Mouse (Mus musculus) limb, embryonic 13.5 days (tissue): ENCODE measurements around the gene Slc17a5. TPM values are rescaled to one million over a fixed set of nuclear protein-coding genes. Genes with fewer than 3 reads are reported as not detected.

ENCODE experiments used
- ATAC-seq: fragments of 200-750 bp; cut with Nextera tagmentation; 2 replicates; pipeline ENCODE4 v1.8.0; 2017; ENCODE audit warnings: low read depth, moderate number of reproducible peaks, moderate TSS enrichment; ENCODE audit not compliant: low FRiP score
- H3K27ac ChIP-seq: fragments of 300-500 bp; sonication (generic); 2 replicates; pipeline ENCODE4 v1.5.1; 2015; ENCODE audit warnings: inconsistent platforms, mild to moderate bottlenecking, moderate library complexity
- H3K27me3 ChIP-seq: fragments of 300-500 bp; sonication (generic); 2 replicates; pipeline ENCODE4 v1.6.1; 2015; ENCODE audit warnings: mild to moderate bottlenecking, inconsistent platforms
- H3K36me3 ChIP-seq: fragments of 300-500 bp; sonication (generic); 2 replicates; pipeline ENCODE4 v1.6.1; 2015; ENCODE audit warnings: inconsistent platforms, mild to moderate bottlenecking, moderate library complexity
- H3K4me1 ChIP-seq: fragments of 300-500 bp; sonication (generic); 2 replicates; pipeline ENCODE4 v1.6.1; 2015; ENCODE audit warnings: inconsistent platforms
- H3K4me2 ChIP-seq: fragments of 300-500 bp; sonication (generic); replicated peaks from 2 replicates; pipeline ENCODE4 v1.6.1; 2015; ENCODE audit warnings: inconsistent platforms, mild to moderate bottlenecking, moderate library complexity
- H3K4me3 ChIP-seq: fragments of 300-500 bp; sonication (generic); 2 replicates; pipeline ENCODE4 v1.5.1; 2015; ENCODE audit warnings: moderate library complexity, mild to moderate bottlenecking, inconsistent platforms
- H3K9ac ChIP-seq: fragments of 300-500 bp; sonication (generic); 2 replicates; pipeline ENCODE4 v1.6.1; 2015; ENCODE audit warnings: mild to moderate bottlenecking, inconsistent platforms
- H3K9me3 ChIP-seq: fragments of 300-500 bp; sonication (generic); 2 replicates; pipeline ENCODE4 v1.6.1; 2016; ENCODE audit warnings: inconsistent platforms
- WGBS: fragments of 180-500 bp; shearing (Covaris S2); methylation state at CpG from one replicate; pipeline ENCODE4 v1.1.7; 2015; 5-methylcytosine and 5-hydroxymethylcytosine counted together
- polyA plus RNA-seq: library from polyadenylated mRNA; unstranded; fragments of >200 nt; fragmentation: Nextera tagmentation; extraction: Ambion mirVana; gene quantifications from 2 replicates; pipeline ENCODE4 v1.2.1, GENCODE M21; 2015

Slc17a5 gene
- polyA plus RNA-seq, 1 experiment from 2014 or later = 20.3 TPM

- Histone ChIP-seq H3K9me3 (no peaks in the 10 kb centered on the region), H3K36me3 (peaks cover 23% of the 10 kb centered on the region), H3K4me3 (no peak overlapping the region), H3K27ac (no peak overlapping the region), H3K4me1 (no peaks in the 10 kb centered on the region), H3K27me3 (no peaks in the 10 kb centered on the region), H3K9ac (no peak overlapping the region), H3K4me2 (no peak overlapping the region)
- no peak for ATAC-seq
- 68% methylated on average over 1 of the region's 1 CpGs for WGBS
These were observed 30.8 kb downstream of the Slc17a5 start for GRCm38 (mm10) chr9:78557041-78557440.

- Histone ChIP-seq H3K4me2 (peak overlapping the region; percentile 35; the same call in 1 of the 2 replicates), H3K27ac (no peak overlapping the region), H3K4me1 (no peaks in the 10 kb centered on the region), H3K36me3 (peaks cover 25% of the 10 kb centered on the region), H3K4me3 (no peak overlapping the region), H3K27me3 (no peaks in the 10 kb centered on the region), H3K9ac (no peak overlapping the region), H3K9me3 (no peaks in the 10 kb centered on the region)
- WGBS = 38% methylated on average over 12 of the region's 12 CpGs
- ATAC-seq = no peak
These were observed 34.9 kb downstream of the Slc17a5 start for GRCm38 (mm10) chr9:78552984-78553383.

- WGBS = 88% methylated on average over 4 of the region's 4 CpGs
- Histone ChIP-seq H3K4me2 (no peak overlapping the region), H3K27ac (no peak overlapping the region), H3K4me1 (no peaks in the 10 kb centered on the region), H3K9me3 (no peaks in the 10 kb centered on the region), H3K36me3 (peaks cover 22% of the 10 kb centered on the region), H3K4me3 (no peak overlapping the region), H3K9ac (no peak overlapping the region), H3K27me3 (no peaks in the 10 kb centered on the region)
- ATAC-seq = no peak
These were observed 36.1 kb downstream of the Slc17a5 start for GRCm38 (mm10) chr9:78551761-78552160.

- Histone ChIP-seq H3K4me3 (no peak overlapping the region), H3K9me3 (no peaks in the 10 kb centered on the region), H3K27me3 (no peaks in the 10 kb centered on the region), H3K36me3 (peaks cover 25% of the 10 kb centered on the region), H3K4me2 (no peak overlapping the region), H3K9ac (no peak overlapping the region), H3K27ac (no peak overlapping the region), H3K4me1 (no peaks in the 10 kb centered on the region)
- no peak for ATAC-seq
- WGBS = 88% methylated on average over 12 of the region's 12 CpGs
These were observed 40.1 kb downstream of the Slc17a5 start for GRCm38 (mm10) chr9:78547742-78548141.

- no peak overlapping the region for H3K4me3 ChIP-seq
- H3K4me2 ChIP-seq = no peak overlapping the region
- H3K9ac ChIP-seq = no peak overlapping the region
- no peaks in the 10 kb centered on the region for H3K4me1 ChIP-seq
- peaks cover 17% of the 10 kb centered on the region for H3K36me3 ChIP-seq
- no peaks in the 10 kb centered on the region for H3K9me3 ChIP-seq
- H3K27me3 ChIP-seq = no peaks in the 10 kb centered on the region
- H3K27ac ChIP-seq = no peak overlapping the region
- 56% methylated on average over 7 of the region's 7 CpGs for WGBS
- no peak for ATAC-seq
These were observed 40.9 kb downstream of the Slc17a5 start for GRCm38 (mm10) chr9:78546944-78547343.

GRCm38 (mm10) chr9:78541758-78542157 is 46.1 kb downstream of the Slc17a5 start:
- no peak overlapping the region for H3K9ac ChIP-seq
- H3K4me2 ChIP-seq = no peak overlapping the region
- H3K27me3 ChIP-seq = no peaks in the 10 kb centered on the region
- H3K9me3 ChIP-seq = no peaks in the 10 kb centered on the region
- no peak for ATAC-seq
- peaks cover 9% of the 10 kb centered on the region; the same call in 1 of the 2 replicates for H3K36me3 ChIP-seq
- H3K4me3 ChIP-seq = no peak overlapping the region
- 0 out of 2 replicates have a peak, but pooled peaks cover 6% of the 10 kb centered on the region for H3K4me1 ChIP-seq
- no peak overlapping the region for H3K27ac ChIP-seq
- 97% methylated on average over 14 of the region's 14 CpGs for WGBS

GRCm38 (mm10) chr9:78538421-78538820 is 49.4 kb downstream of the Slc17a5 start:
- 58% methylated on average over 6 of the region's 6 CpGs for WGBS
- no peaks in the 10 kb centered on the region for H3K9me3 ChIP-seq
- H3K4me2 ChIP-seq = no peak overlapping the region
- H3K4me3 ChIP-seq = no peak overlapping the region
- no peak overlapping the region for H3K9ac ChIP-seq
- H3K36me3 ChIP-seq = peaks cover 15% of the 10 kb centered on the region
- H3K27ac ChIP-seq = no peak overlapping the region; the same call in 1 of the 2 replicates
- H3K27me3 ChIP-seq = no peaks in the 10 kb centered on the region
- H3K4me1 ChIP-seq = 0 out of 2 replicates have a peak, but pooled peaks cover 6% of the 10 kb centered on the region
- peak; percentile 79 for ATAC-seq

GRCm38 (mm10) chr9:78537154-78537873 is 50.5 kb downstream of the Slc17a5 start:
- Histone ChIP-seq H3K9me3 (no peaks in the 10 kb centered on the region), H3K27me3 (no peaks in the 10 kb centered on the region), H3K27ac (no peak overlapping the region), H3K36me3 (peaks cover 8% of the 10 kb centered on the region), H3K9ac (no peak overlapping the region), H3K4me3 (no peak overlapping the region), H3K4me2 (no peak overlapping the region), H3K4me1 (0 out of 2 replicates have a peak, but pooled peaks cover 6% of the 10 kb centered on the region)
- ATAC-seq = no peak
- 84% methylated on average over 9 of the region's 9 CpGs for WGBS

- no peaks in the 10 kb centered on the region for H3K9me3 ChIP-seq
- 91% methylated on average over 7 of the region's 7 CpGs for WGBS
These were observed 53.2 kb downstream of the Slc17a5 start for GRCm38 (mm10) chr9:78534606-78535005.

GRCm38 (mm10) chr9:78533296-78533935 is 54.4 kb downstream of the Slc17a5 start:
- no peaks in the 10 kb centered on the region for H3K27me3 ChIP-seq
- H3K9me3 ChIP-seq = no peaks in the 10 kb centered on the region
- H3K4me1 ChIP-seq = 0 out of 2 replicates have a peak, but pooled peaks cover under 1% of the 10 kb centered on the region
- H3K9ac ChIP-seq = no peak overlapping the region
- peaks cover 6% of the 10 kb centered on the region; the same call in 1 of the 2 replicates for H3K36me3 ChIP-seq
- 76% methylated on average over 18 of the region's 18 CpGs for WGBS
- no peak overlapping the region for H3K4me3 ChIP-seq
- H3K4me2 ChIP-seq = no peak overlapping the region
- H3K27ac ChIP-seq = no peak overlapping the region
- no peak for ATAC-seq

More at GRCm38 (mm10) chr9:78534606-78535005, 53.2 kb downstream of the Slc17a5 start:
- H3K4me2 ChIP-seq = no peak overlapping the region
- 0 out of 2 replicates have a peak, but pooled peaks cover 6% of the 10 kb centered on the region for H3K4me1 ChIP-seq
- no peak for ATAC-seq
- H3K36me3 ChIP-seq = peaks cover 8% of the 10 kb centered on the region
- H3K4me3 ChIP-seq = no peak overlapping the region
- H3K27me3 ChIP-seq = no peaks in the 10 kb centered on the region
- no peak overlapping the region for H3K27ac ChIP-seq
- H3K9ac ChIP-seq = no peak overlapping the region

GRCm38 (mm10) chr9:78532341-78532819 is 55.5 kb downstream of the Slc17a5 start:
- Histone ChIP-seq H3K27me3 (no peaks in the 10 kb centered on the region), H3K9me3 (no peaks in the 10 kb centered on the region), H3K4me2 (no peak overlapping the region), H3K4me3 (no peak overlapping the region), H3K27ac (no peak overlapping the region), H3K36me3 (peaks cover 6% of the 10 kb centered on the region; the same call in 1 of the 2 replicates), H3K9ac (no peak overlapping the region), H3K4me1 (peaks cover 5% of the 10 kb centered on the region; the same call in 1 of the 2 replicates)
- ATAC-seq = no peak
- WGBS = 44% methylated on average over 9 of the region's 9 CpGs

- Histone ChIP-seq H3K4me1 (peaks cover 7% of the 10 kb centered on the region), H3K4me2 (no peak overlapping the region), H3K9me3 (no peaks in the 10 kb centered on the region), H3K36me3 (peaks cover 6% of the 10 kb centered on the region; the same call in 1 of the 2 replicates), H3K27ac (no peak overlapping the region), H3K27me3 (no peaks in the 10 kb centered on the region), H3K9ac (no peak overlapping the region), H3K4me3 (no peak overlapping the region)
- no peak for ATAC-seq
- 51% methylated on average over 5 of the region's 5 CpGs for WGBS
These were observed 56.0 kb downstream of the Slc17a5 start for GRCm38 (mm10) chr9:78531816-78532215.
